Mouse (Mus musculus) central nervous system, embryonic 11.5 days (tissue): ENCODE measurements around the gene 1700001O22Rik. TPM values are rescaled to one million over a fixed set of nuclear protein-coding genes. Genes with fewer than 3 reads are reported as not detected.

ENCODE experiments used
- polyA plus RNA-seq: library from polyadenylated mRNA; depleted of rRNA; stranded (reverse); fragments of >200 nt; gene quantifications from 2 replicates; pipeline ENCODE4 v1.2.3, GENCODE M21; 2012; rRNA removed

The 1700001O22Rik gene
- 3.3 and 3.7 TPM in 2 replicates for polyA plus RNA-seq

GRCm38 (mm10) chr2:30803604-30804003, at the start of gene 1700001O22Rik:
Gene 1700001O22Rik (minus strand): TSS chr2:30803661.

GRCm38 (mm10) chr2:30834373-30835022, 31.0 kb upstream of the 1700001O22Rik start, which contains the start of gene Prrx2:
Gene Prrx2 (plus strand): TSS chr2:30834972.

GRCm38 (mm10) chr2:30830283-30830795, 26.9 kb upstream of the 1700001O22Rik start, which contains the start of gene Asb6:
Gene Asb6 (minus strand): TSS chr2:30830333.

GRCm38 (mm10) chr2:30807648-30808295, 4.3 kb upstream of the 1700001O22Rik start, which contains the start of gene Ntmt1:
Gene Ntmt1 (plus strand): TSS chr2:30807826.

Other genes starting within 250 kb of the 1700001O22Rik start
- 0.20 and 0.73 TPM in 2 replicates for gene Cstad, start 208.6 kb downstream of the 1700001O22Rik start, polyA plus RNA-seq
- gene Ntmt1, start 4.2 kb upstream of the 1700001O22Rik start, polyA plus RNA-seq, result 52.6 and 60.2 TPM in 2 replicates
- 38.9 and 40.2 TPM in 2 replicates for gene Asb6, start 26.7 kb upstream of the 1700001O22Rik start, polyA plus RNA-seq
- gene Prrx2, start 31.3 kb upstream of the 1700001O22Rik start, polyA plus RNA-seq, result 59.2 and 76.8 TPM in 2 replicates
- 3.4 and 6.1 TPM in 2 replicates for gene Ptges, start 126.2 kb upstream of the 1700001O22Rik start, polyA plus RNA-seq
- 36.5 and 41.0 TPM in 2 replicates for gene Tor1b, start 149.3 kb upstream of the 1700001O22Rik start, polyA plus RNA-seq
- 54.3 and 61.0 TPM in 2 replicates for gene Tor1a, start 164.3 kb upstream of the 1700001O22Rik start, polyA plus RNA-seq
- gene BC005624, start 178.5 kb upstream of the 1700001O22Rik start, polyA plus RNA-seq, result 73.3 and 125 TPM in 2 replicates
- 16.5 and 21.8 TPM in 2 replicates for gene Usp20, start 178.6 kb upstream of the 1700001O22Rik start, polyA plus RNA-seq